Mouse (Mus musculus) midbrain, embryonic 11.5 days (tissue): ENCODE results near the gene Hlcs. TPM values are rescaled to one million over a fixed set of nuclear protein-coding genes. Genes with fewer than 3 reads are reported as not detected.

Experiments used
- ATAC-seq: fragments of 200-750 bp; cut with Nextera tagmentation; 2 replicates; pipeline ENCODE4 v1.8.0; 2017; ENCODE audit warnings: moderate TSS enrichment, moderate library complexity; ENCODE audit not compliant: low FRiP score
- DNase-seq: peaks from one replicate; pipeline ENCODE4 v3.0.0; 2015; ENCODE audit warnings: low spot score; ENCODE audit errors: missing footprints
- H3K27ac ChIP-seq: fragments of 300-500 bp; sonication (generic); 2 replicates; pipeline ENCODE4 v1.5.1; 2014; ENCODE audit warnings: low read depth, low read length
- H3K27me3 ChIP-seq: fragments of 300-500 bp; sonication (generic); 2 replicates; pipeline ENCODE4 v1.6.1; 2014; ENCODE audit warnings: mild to moderate bottlenecking, low read length, moderate library complexity, mixed read lengths; ENCODE audit not compliant: control insufficient read depth, insufficient read depth
- H3K36me3 ChIP-seq: fragments of 300-500 bp; sonication (generic); 2 replicates; pipeline ENCODE4 v1.6.1; 2014; ENCODE audit warnings: mild to moderate bottlenecking, low read length, moderate library complexity, mixed read lengths; ENCODE audit not compliant: control insufficient read depth, insufficient read depth
- H3K4me1 ChIP-seq: fragments of 300-500 bp; sonication (generic); 2 replicates; pipeline ENCODE4 v1.6.1; 2014; ENCODE audit warnings: low read length; ENCODE audit not compliant: control insufficient read depth, insufficient read depth
- H3K4me2 ChIP-seq: fragments of 300-500 bp; sonication (generic); 2 replicates; pipeline ENCODE4 v1.6.1; 2014; ENCODE audit warnings: mild to moderate bottlenecking, moderate library complexity
- H3K4me3 ChIP-seq: fragments of 300-500 bp; sonication (generic); 2 replicates; pipeline ENCODE4 v1.5.1; 2014; ENCODE audit warnings: low read depth, low read length
- H3K9ac ChIP-seq: fragments of 300-500 bp; sonication (generic); 2 replicates; pipeline ENCODE4 v1.6.1; 2014; ENCODE audit warnings: low read length
- H3K9me3 ChIP-seq: fragments of 300-500 bp; sonication (generic); 2 replicates; pipeline ENCODE4 v1.6.1; 2016; ENCODE audit warnings: low read length; ENCODE audit not compliant: control insufficient read depth
- WGBS: fragments of 180-500 bp; shearing (Covaris S2); extraction: QIAGEN DNeasy Blood & Tissue Kit; methylation state at CpG from one replicate; pipeline ENCODE4 v1.1.7; 2014; 5-methylcytosine and 5-hydroxymethylcytosine counted together
- polyA plus RNA-seq: library from polyadenylated mRNA; unstranded; fragments of >200 nt; fragmentation: Nextera tagmentation; extraction: Ambion mirVana; gene quantifications from 2 replicates; pipeline ENCODE4 v1.2.1, GENCODE M21; 2014

The Hlcs gene
- polyA plus RNA-seq, 1 experiment from 2014 or later, result 8.1 TPM

GRCm38 (mm10) chr16:94255592-94255991 lies 57.8 kb downstream of the Hlcs start:
- H3K36me3 ChIP-seq, result no peaks in the 10 kb centered on the region
- DNase-seq (peak; percentile 62), ATAC-seq (no peak)
- H3K27me3 ChIP-seq, result no peaks in the 10 kb centered on the region
- no peak overlapping the region for H3K9ac ChIP-seq
- no peak overlapping the region for H3K27ac ChIP-seq
- no peak overlapping the region for H3K4me2 ChIP-seq
- no peak overlapping the region for H3K4me3 ChIP-seq
- peaks cover 1% of the 10 kb centered on the region; the same call in 1 of the 2 replicates for H3K4me1 ChIP-seq
- no peaks in the 10 kb centered on the region for H3K9me3 ChIP-seq
- WGBS, result 89% methylated on average over 4 of the region's 4 CpGs

- no peak overlapping the region for H3K4me3 ChIP-seq
- H3K27me3 ChIP-seq, result no peaks in the 10 kb centered on the region
- no peaks in the 10 kb centered on the region for H3K36me3 ChIP-seq
- no peaks in the 10 kb centered on the region for H3K9me3 ChIP-seq
- H3K9ac ChIP-seq, result no peak overlapping the region
- H3K27ac ChIP-seq, result no peak overlapping the region
- ATAC-seq, result no peak
- 83% methylated on average over 6 of the region's 6 CpGs for WGBS
- no peak overlapping the region for H3K4me2 ChIP-seq
- peak; percentile 77 for DNase-seq
- H3K4me1 ChIP-seq, result peaks cover 7% of the 10 kb centered on the region
Observed at GRCm38 (mm10) chr16:94255035-94255434, 58.3 kb downstream of the Hlcs start.

- no peak for ATAC-seq
- no peak overlapping the region for H3K4me2 ChIP-seq
- peaks cover 7% of the 10 kb centered on the region for H3K4me1 ChIP-seq
- H3K4me3 ChIP-seq, result no peak overlapping the region
- H3K27ac ChIP-seq, result no peak overlapping the region
- no peaks in the 10 kb centered on the region for H3K9me3 ChIP-seq
- H3K27me3 ChIP-seq, result no peaks in the 10 kb centered on the region; the same call in 1 of the 2 replicates
- WGBS, result 56% methylated on average over 12 of the region's 12 CpGs
- H3K36me3 ChIP-seq, result no peaks in the 10 kb centered on the region
- H3K9ac ChIP-seq, result no peak overlapping the region
- peak; percentile 82 for DNase-seq
Observed at GRCm38 (mm10) chr16:94254415-94254891, 58.9 kb downstream of the Hlcs start.

- no peak for ATAC-seq
- Histone ChIP-seq H3K36me3 (no peaks in the 10 kb centered on the region), H3K4me3 (no peak overlapping the region), H3K9ac (no peak overlapping the region), H3K4me1 (peaks cover 7% of the 10 kb centered on the region), H3K4me2 (no peak overlapping the region), H3K9me3 (no peaks in the 10 kb centered on the region), H3K27me3 (no peaks in the 10 kb centered on the region; the same call in 1 of the 2 replicates), H3K27ac (no peak overlapping the region)
- 70% methylated on average over 24 of the region's 24 CpGs for WGBS
- DNase-seq, result peak; percentile 81
Observed at GRCm38 (mm10) chr16:94253671-94254414, 59.5 kb downstream of the Hlcs start.

GRCm38 (mm10) chr16:94251756-94252155 lies 61.6 kb downstream of the Hlcs start:
- ATAC-seq, result no peak
- Histone ChIP-seq H3K36me3 (no peaks in the 10 kb centered on the region), H3K27ac (no peak overlapping the region), H3K9ac (no peak overlapping the region), H3K27me3 (no peaks in the 10 kb centered on the region; the same call in 1 of the 2 replicates), H3K4me1 (peaks cover 7% of the 10 kb centered on the region), H3K9me3 (no peaks in the 10 kb centered on the region), H3K4me2 (no peak overlapping the region), H3K4me3 (no peak overlapping the region)
- 88% methylated on average over 13 of the region's 13 CpGs for WGBS
- no peak for DNase-seq

GRCm38 (mm10) chr16:94250640-94251349 lies 62.6 kb downstream of the Hlcs start:
- Histone ChIP-seq H3K27ac (no peak overlapping the region), H3K9ac (no peak overlapping the region)
- WGBS, result 83% methylated on average over 15 of the region's 15 CpGs

GRCm38 (mm10) chr16:94250136-94250535 lies 63.2 kb downstream of the Hlcs start:
- WGBS, result 62% methylated on average over 12 of the region's 12 CpGs
- H3K4me3 ChIP-seq, result no peak overlapping the region
- DNase-seq (peak; percentile 83), ATAC-seq (no peak)
- H3K27ac ChIP-seq, result no peak overlapping the region
- peaks cover 7% of the 10 kb centered on the region for H3K4me1 ChIP-seq
- H3K36me3 ChIP-seq, result no peaks in the 10 kb centered on the region
- H3K4me2 ChIP-seq, result no peak overlapping the region
- no peak overlapping the region for H3K9ac ChIP-seq
- no peaks in the 10 kb centered on the region for H3K9me3 ChIP-seq
- no peaks in the 10 kb centered on the region; the same call in 1 of the 2 replicates for H3K27me3 ChIP-seq

More at GRCm38 (mm10) chr16:94250640-94251349, 62.6 kb downstream of the Hlcs start:
- Histone ChIP-seq H3K27me3 (no peaks in the 10 kb centered on the region; the same call in 1 of the 2 replicates), H3K9me3 (no peaks in the 10 kb centered on the region), H3K36me3 (no peaks in the 10 kb centered on the region), H3K4me2 (no peak overlapping the region), H3K4me1 (peaks cover 7% of the 10 kb centered on the region), H3K4me3 (no peak overlapping the region)
- DNase-seq (peak; percentile 83), ATAC-seq (no peak)

GRCm38 (mm10) chr16:94249666-94250065 lies 63.7 kb downstream of the Hlcs start:
- Histone ChIP-seq H3K27ac (no peak overlapping the region), H3K4me1 (peaks cover 7% of the 10 kb centered on the region), H3K9ac (no peak overlapping the region), H3K36me3 (no peaks in the 10 kb centered on the region), H3K27me3 (no peaks in the 10 kb centered on the region; the same call in 1 of the 2 replicates), H3K4me3 (no peak overlapping the region), H3K9me3 (no peaks in the 10 kb centered on the region), H3K4me2 (no peak overlapping the region)
- 91% methylated on average over 10 of the region's 10 CpGs for WGBS
- ATAC-seq, result no peak
- DNase-seq, result peak; percentile 70

- Histone ChIP-seq H3K9ac (no peak overlapping the region), H3K27me3 (no peaks in the 10 kb centered on the region; the same call in 1 of the 2 replicates), H3K36me3 (no peaks in the 10 kb centered on the region), H3K9me3 (no peaks in the 10 kb centered on the region), H3K4me3 (no peak overlapping the region), H3K27ac (no peak overlapping the region), H3K4me1 (peaks cover 7% of the 10 kb centered on the region), H3K4me2 (no peak overlapping the region)
- WGBS, result 94% methylated on average over 15 of the region's 15 CpGs
- DNase-seq (peak; percentile 62), ATAC-seq (no peak)
Observed at GRCm38 (mm10) chr16:94248721-94249120, 64.7 kb downstream of the Hlcs start.
